Mouse (Mus musculus): ENCODE results near the gene Tram2. TPM values are rescaled to one million over a fixed set of nuclear protein-coding genes. Genes with fewer than 3 reads are reported as not detected.

Tram2 gene
- 14.1 to 19.3 TPM (median 18.8 TPM) in 4 replicates for total RNA-seq (2023; ENCODE audit: inconsistent age)

GRCm38 (mm10) chr1:21079217-21079773 is at the start of gene Tram2:
Gene Tram2 (minus strand): TSS chr1:21079229.

GRCm38 (mm10) chr1:20951300-20951763 is 127.7 kb downstream of the Tram2 start, which contains the start of gene Efhc1:
Gene Efhc1 (plus strand): TSS chr1:20951626.

Other genes starting within 250 kb of the Tram2 start
- 1.6 to 2.4 TPM (median 2.2 TPM) in 4 replicates for gene Paqr8, start 188.6 kb downstream of the Tram2 start, total RNA-seq (2023; ENCODE audit: inconsistent age)
- gene Efhc1, start 127.6 kb downstream of the Tram2 start, total RNA-seq (2023; ENCODE audit: inconsistent age) = 0.54 to 1.4 TPM (median 0.74 TPM) in 3 of 4 replicates, not detected in the other
- gene Tmem14a, start 139.3 kb upstream of the Tram2 start, total RNA-seq (2023; ENCODE audit: inconsistent age) = 0.45 to 1.2 TPM (median 0.88 TPM) in 4 replicates
- not detected in 4 replicates for gene Gsta3, start 161.4 kb upstream of the Tram2 start, total RNA-seq (2023; ENCODE audit: inconsistent age)

Data from B cell, adult (primary cell).